Mouse (Mus musculus): ENCODE results near the gene Fndc3a.

The Fndc3a gene

DNA sequence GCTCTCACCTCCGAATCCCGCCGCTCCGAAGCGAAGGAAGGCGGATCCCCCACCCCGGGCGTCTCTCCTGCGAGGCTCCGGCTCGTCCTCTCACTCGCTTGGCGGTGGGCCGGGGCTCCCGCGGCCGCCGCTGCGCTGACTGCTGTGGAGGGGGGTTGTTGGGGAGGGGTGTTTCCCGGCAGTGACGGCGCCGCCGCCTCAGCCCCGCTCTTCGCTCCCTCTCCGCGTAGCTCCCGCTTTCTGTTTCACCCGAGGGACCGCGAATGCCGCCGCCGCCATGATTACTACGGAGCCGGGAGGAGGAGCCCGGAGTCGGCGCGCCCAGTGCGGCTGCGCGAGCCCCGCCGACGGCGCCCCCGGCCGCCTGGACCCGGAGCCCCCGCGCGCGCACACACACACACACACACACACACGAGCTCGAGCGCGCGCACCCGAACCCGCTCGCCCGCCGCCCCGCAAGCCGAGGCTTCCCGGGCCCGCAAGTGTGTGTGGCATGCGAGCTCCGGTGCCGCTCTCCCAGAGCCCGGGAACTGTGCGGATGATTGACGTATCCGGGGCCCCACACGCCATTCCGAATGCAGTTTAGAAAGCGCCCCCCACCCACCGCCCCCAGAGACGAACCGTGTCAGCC lies at the start of gene Fndc3a:
Gene Fndc3a, minus strand, starts transcription at position 294 of the 631 bp plus-strand sequence.
- peak; percentile 89 for DNase-seq (ENCODE audit: low read depth, low spot score)

DNA sequence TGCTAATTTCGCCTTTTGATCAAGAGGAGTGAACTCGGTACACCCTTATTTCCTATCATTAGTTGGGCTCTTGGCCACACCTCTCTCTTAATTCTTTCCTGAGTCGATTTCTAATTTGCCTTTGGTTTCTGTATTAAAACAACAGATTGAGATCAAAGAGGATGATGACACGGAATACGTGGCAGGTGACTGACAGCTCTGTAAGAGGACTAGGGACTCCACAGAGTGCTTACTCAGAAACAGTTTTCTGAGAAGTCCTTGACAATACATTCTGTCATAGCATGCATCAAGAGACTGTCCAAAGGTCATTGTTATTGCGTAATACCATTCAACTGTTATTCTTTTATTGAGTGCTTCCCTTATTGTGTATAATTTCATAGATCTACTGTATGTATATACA lies 43.1 kb upstream of the Fndc3a start:
- no peak for DNase-seq (ENCODE audit: low read depth, low spot score)

DNA sequence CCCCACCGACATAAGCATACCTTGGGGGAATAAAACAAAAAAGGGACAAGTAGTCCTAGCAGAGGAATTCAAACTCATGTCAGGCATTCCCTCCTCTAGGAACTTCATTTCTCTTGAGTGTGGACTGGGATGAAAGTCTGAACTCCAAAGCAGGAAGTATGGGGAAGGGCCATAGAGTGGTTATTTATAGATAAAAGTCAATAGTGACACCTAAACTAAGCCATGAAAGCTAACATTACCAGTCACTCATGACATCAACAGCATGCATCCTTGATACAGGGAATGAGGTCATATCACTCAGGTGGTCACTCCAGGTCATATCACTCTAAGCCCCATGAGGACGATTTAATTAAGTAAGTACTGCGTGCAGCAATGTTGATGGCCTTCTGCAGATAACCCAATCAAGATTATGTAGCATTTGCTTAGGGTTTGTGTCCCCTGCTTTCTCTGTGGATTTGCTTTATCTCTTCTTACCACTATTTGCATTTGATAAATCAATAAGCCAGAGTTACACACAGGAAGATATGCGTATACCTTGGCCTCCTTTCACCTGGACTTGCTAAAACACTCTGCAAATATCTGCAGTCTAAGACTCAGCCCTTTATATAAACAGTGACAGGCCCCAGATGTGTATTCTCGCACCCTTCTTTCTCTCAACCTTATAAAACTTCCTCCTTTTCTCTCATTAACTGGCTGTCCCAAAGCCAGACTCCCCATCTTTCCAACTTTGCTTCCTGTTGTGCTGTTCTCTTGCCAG lies 40.8 kb upstream of the Fndc3a start:
- DNase-seq (ENCODE audit: low read depth, low spot score) = no peak

DNA sequence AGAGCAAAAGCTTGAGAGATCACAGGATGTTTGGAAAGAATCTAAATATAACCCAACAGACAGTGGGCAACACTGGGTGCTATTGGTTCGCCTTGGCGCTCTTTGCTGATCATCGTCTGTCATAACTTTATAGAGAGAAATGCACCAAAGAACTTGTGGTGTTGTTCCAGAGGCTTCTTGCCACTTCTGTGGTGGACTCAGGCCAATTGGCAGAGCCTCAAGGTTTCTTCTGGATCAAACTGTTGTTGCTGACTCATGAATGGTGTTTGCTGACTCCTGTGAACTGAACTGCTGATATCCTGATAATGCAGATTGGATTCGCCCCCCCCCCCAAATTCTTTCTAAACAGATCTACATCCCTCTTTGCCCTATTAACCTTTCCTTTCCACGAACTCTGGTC lies 38.5 kb upstream of the Fndc3a start:
- no peak for DNase-seq (ENCODE audit: low read depth, low spot score)

DNA sequence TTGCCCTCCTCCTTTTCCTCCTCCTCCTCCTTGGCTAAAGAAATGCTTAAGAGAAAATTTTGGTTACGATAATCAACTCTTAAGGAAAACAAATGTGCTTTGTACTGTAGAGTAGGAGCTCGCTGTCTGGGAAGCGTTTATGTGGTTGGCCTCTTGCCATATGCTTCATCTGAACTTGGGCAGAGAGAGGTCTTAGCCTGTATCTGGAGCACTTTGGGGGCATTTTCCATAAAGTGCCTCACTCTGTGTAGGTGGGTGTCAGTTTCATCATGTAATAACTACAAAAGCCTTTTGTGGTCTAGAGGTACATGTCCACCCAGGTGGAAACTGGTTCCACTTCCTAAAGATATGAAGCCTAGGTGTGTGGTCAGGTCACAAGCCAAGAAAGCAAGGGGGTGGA lies 31.9 kb upstream of the Fndc3a start:
- DNase-seq (ENCODE audit: low read depth, low spot score) = peak; percentile 31

DNA sequence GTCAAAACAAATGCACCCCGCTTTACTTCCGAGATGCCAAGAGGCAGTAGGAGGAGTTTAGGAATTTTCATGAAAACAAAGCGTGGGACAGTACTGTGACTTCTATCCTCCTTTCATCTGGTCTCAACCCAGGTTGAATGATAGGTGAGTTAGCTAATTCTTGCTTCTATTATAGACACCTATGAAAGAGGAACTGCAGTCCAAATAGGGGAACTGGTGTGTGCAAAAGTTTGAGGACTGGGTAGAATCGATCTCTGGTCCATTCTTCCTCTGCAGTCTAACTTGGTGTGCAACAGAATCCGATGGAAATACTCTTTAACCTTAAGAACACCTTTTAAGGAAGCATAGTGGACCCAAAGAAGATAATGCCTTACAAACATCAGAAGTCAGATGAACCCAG lies 30.5 kb upstream of the Fndc3a start:
- peak; percentile 79 for DNase-seq (ENCODE audit: low read depth, low spot score)

DNA sequence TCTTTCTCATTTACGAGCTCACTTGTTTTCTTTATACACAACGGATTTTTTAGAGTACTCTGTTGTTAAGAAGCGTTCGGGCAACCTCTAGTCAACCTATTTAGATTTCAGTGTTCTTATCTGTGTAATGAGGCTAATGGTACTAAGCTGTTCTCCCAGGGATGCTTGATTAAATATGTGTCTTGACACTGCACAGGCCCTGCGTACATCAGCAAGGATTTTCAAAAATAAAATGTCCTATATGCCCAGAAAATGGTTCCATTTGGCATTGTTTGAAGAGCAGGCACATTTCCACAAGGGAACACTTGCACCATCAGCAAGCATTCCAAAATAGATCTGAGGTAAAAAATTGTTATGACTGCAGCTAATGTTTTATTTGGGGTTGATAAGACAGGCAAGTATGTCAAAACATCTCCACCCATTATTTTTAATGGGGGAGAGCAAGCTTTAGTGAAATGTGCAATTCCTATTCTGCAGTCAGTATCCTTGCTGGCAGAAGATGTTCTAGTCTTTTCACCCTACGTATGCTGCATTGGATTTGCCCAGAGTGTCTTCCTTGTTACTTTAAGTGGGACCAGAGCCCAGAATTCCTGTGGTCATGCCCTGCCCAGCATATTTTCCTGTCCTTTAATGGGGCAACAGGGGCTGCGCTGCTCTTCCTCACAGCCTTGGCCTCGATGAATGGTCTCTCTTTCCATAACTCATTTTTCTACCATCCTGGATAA lies 29.8 kb upstream of the Fndc3a start:
- no peak for DNase-seq (ENCODE audit: low read depth, low spot score)

DNA sequence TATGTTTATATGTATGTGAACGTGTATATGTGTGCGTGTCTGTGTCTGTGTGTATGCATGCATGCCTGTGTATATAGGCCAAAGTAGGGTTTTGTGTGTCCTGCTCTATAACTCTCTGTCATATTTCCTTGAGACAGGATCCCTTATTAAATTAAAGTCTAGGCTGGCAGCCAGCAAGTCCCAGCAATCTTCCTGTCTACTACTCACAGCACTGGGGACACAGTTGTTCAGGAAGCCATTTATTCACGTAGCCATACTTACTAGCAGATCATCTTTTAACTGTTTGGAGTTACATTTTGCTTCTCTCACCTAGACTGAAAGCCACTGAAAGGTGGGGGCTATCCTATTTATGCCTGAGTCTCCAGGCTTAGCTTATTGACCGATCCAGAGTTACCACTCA lies 29.0 kb upstream of the Fndc3a start:
- DNase-seq (ENCODE audit: low read depth, low spot score) = no peak

DNA sequence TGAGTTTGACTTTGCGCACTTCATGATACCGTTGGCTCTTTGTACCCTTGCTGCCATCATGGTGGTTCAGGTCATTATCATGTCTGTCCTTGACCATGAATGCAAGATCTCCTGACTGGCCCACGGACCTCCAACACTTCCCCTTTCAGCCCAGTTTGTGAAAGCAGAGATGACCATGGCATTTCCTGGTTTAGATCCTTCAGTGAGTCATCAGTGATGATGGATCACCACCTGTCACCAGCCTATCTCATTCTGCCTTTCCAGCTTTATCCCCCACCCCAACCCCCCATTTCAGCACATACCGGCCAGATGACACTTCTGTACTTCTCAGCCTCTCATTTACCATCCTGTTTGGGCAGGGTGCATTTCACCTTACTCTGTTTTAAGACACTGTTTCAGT lies 28.4 kb upstream of the Fndc3a start:
- DNase-seq (ENCODE audit: low read depth, low spot score) = peak; percentile 9

DNA sequence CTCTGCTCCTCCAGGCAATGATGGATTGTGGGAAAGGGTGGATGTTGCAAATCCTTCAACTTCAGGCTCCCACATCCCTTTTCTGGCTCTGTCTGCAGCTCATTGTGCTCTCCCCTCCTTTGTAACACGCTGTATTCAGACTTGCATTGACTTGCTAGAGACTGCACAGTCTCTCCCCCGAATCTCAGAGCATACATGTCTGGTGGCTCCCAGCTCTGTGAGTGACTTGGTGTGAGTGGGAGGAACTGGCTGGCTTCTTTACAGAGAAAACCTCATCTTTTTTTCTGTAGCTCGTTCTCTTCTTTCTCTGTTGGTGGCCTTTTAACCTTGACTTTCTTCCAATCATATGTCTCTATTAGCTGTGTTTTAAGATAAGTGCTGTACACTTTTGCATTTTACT lies 16.1 kb upstream of the Fndc3a start:
- DNase-seq (ENCODE audit: low read depth, low spot score) = no peak

DNA sequence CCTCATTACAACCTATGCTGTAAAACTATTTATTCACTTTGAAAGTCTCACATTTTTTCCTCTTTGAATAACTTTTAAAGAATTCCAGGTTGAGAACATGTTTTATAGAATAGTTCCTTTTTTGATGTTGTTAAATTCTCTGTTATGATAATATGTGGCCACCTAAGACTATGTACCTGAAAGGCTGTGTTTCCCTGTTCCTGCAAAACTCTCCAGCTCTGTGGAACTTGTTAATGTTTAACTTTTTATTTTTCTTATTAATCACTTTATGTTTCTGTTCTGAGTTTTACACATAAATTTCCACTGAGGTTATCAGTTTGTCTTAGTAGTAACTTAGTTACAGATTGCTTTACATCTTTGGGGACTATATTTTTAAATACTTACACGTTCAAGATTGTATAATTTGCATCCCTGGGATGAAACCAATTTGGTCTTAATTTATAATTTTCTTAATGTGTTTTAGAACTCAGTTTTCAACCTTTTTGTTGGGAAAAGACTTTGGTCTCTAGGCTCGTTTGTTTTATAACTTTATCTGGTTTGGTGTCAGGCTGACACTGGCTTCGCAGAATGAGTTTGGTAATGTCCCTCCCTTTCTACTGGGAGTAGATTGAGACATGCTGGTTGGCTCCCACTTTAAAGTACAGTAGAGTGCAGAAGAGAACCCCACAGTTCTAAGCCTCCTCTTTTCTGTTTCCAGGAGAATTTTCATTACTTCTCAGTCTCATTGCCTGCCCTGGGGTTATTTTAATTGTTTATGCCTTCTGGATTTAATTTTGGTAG lies 12.7 kb upstream of the Fndc3a start:
- DNase-seq (ENCODE audit: low read depth, low spot score) = no peak

DNA sequence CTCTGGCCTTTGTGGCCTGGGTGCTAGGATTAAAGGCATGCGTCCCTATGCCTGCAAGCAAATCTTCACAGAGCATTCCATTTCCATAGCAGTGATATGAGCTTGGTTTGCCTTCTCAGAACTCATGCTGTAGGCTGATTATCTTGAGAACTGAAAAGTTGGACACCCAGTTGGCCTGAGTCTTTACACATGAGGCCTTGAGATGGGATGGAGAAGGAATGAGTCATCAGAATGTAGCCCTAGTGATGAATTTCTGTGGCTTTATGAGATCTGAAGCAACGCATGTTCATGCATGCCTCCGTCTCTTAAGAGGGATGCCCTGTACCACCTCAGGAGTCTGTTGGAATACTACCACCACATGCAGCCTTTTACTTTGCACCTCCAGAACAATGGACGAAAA lies 6.4 kb upstream of the Fndc3a start:
- DNase-seq (ENCODE audit: low read depth, low spot score) = no peak

DNA sequence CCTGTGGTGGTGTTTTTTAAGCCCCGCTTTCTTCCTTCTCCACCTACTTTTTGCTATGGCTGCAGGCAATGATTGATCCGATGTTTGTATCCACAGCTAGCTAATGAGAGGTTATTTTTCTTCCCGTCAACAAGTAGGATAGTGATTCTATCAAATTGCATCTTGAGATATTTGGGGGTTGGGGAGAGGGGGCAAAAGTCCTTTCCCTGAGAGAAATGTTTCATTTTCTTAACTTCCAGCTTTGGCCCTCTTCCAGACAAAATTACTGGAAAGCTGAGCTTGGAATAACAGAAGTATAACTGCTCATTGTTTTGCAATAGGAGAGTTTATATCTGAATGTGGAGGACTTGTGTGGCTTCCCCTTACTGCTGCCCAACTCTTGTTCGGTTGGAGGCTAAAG lies 1.3 kb upstream of the Fndc3a start:
- no peak for DNase-seq (ENCODE audit: low read depth, low spot score)

DNA sequence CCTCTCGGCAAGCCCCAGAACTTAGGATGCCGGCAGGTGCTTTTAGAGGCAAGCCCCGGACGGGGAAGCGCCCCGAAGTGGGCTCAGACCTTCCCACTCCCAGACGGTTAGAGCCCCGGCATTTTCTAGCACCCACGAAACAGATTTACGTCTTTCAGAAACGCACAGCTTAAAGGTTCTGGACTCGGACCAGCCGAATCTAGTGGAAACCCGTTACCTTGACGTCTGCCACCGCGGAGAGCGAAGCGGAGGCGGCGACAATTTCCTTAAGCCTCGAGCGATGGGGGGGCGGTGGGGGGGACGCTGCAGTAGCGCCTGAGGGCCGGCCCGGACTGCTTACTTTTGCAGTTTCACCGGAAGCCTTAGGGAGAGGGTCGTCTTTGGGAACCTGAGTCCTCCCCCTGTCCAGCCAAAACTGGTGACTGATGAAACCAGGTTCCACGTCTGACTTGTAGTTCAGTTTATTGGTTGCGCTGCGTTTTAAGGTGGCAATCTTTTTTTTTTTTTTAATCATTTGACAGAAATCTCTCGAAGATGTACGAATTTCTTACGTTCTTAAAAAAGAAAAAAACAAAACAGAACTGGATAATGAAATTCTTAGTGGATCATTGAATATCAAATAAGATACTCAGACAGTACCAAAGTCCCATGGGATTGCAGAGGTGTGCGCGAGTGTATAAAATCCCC lies 681 bp upstream of the Fndc3a start:
- peak; percentile 81 for DNase-seq (ENCODE audit: low read depth, low spot score)

DNA sequence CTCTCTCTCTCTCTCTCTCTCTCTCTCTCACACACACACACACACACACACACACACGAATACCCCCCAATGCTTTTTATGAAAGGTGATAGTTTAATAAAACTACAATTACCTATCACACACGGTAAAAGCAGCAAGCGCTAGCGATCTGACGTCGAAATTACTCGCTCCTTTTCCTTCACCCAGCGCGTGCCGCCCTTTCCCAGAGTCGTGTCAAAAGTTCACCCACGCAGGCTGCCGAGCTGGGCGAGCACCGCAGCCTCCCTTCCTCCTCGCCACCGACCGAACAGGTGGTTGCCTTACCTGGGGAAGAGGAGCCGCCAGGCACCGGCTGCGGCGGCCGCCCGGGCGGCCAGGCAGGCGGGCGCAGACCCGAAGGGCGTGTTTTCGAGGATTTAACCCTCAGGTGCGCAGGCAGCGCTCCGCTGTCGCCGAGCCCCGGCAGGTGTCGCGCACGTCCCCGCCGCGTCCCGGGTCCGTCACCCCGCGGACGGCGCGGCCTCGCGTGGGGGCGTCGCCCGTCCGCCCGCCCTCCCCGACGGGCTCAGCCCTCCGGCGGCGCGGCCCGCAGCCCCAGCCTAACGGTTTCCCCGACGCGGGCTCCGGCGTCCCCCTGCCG lies 603 bp downstream of the Fndc3a start:
- peak; percentile 80 for DNase-seq (ENCODE audit: low read depth, low spot score)

DNA sequence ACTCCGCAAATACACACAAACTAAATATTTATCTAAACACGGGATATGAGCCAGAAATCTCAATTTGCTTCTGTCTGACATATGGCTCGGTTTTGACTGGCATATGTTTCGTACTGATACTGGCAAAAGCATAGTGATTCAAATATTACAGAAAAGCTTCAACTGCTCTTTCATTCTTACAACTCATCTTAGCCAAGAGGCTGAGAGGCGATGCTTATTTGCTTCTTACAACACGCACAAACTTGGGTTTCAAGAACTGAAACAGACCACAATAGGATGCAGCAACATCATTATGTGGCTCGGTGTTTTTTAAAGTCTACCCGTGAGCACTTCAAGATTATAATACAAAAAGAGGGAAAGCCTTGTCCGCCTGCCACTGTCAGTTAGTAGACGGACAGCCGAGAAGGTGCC lies 1.2 kb downstream of the Fndc3a start:
- DNase-seq (ENCODE audit: low read depth, low spot score) = peak; percentile 78

DNA sequence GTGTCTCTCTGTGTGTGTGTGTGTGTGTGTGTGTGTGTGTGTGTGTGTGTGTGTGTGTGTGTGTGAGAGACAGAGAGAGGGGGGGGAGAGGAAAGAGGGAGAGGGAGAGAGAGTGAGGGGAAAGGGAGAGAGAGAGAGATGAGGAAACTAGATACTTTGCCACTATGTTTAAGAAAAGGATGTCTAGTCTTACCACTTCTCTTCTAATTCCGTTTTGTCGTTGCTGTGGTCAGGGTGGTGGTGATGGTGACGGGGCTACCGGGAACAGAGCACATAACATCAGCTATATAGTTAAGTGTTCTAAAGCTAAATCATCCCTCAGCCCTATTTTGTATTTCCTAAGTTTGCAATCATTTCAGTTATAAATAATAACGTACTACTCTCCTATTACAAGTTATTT lies 9.7 kb downstream of the Fndc3a start:
- DNase-seq (ENCODE audit: low read depth, low spot score) = no peak

DNA sequence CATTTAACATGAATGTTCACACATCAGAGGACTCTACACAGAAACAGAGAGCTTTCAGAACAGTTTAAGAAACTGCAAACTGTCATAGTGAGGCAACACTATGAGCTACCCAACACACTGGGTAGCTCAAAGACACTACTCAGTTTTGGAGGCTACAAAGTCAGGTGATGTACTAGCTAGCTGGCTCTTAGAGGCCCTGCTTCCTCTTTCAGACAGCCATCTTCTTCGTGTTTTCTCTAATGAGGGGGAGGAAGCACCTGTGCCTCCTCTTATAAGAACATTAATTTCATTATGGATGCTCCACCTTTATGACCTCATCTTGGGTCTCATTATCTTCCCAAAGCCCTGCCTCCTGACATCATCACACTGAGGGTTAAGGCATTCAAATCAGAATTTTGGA lies 18.4 kb downstream of the Fndc3a start:
- peak; percentile 86 for DNase-seq (ENCODE audit: low read depth, low spot score)

DNA sequence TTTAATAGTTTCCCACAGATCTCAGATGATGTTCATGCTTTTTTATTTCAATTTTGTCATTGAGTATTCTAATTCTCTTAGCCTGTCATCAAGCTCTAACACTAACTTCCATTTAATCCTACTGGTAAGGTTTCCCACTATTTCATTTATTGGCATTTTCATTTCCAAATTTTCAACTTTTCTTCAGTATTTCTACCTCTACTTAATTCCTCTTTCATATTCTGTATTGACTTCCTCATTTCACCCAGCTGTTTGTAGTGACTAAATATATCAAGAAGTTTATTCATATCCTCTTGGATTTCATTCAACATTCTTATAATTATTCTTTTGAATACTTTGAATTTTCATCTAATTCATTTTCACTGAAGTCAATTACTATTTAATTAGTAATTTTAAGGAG lies 20.3 kb downstream of the Fndc3a start:
- DNase-seq (ENCODE audit: low read depth, low spot score) = peak; percentile 60

DNA sequence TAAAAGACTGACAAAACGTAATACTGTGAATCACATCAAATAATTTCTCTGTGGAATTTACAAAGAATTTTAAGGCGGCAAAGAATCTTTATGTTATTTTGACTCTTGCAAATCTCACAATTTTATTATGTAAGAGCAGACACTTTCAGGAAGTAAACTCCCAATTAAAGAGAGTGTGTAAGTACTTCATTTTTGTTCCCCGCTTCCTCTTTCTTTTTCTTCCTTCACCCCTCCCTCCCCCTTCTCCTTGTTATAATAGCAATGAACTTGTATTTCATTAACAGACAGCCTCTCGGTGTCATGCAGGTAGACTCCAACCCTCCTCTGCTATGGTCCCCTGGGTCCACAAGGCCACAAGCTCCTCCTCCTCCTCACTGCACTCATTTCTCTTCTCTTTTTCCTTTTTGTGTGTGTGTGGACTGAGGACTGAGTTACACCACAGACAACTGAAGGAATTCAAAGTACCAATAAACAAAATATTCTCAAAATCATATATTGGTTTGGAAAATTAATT lies 24.9 kb downstream of the Fndc3a start:
- peak; percentile 60 for DNase-seq (ENCODE audit: low read depth, low spot score)

DNA sequence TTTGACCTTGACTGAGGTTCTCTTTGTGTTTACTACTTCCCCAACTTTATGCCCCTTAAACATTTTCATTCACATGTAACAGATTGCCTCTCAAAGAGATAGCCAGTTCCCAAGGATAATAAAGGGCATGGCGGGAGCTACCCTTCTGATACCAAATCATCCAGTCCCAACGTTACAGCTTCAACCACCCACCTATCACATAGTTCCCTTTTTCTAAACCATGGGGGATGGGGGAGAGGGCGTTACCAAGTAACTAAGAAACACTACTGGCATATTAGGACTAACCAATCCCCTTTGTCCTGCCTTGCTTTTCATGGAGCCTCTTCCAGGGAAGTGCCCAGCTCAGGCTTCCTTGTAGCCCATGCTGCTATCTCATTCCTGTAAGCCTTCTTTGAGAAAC lies 32.6 kb downstream of the Fndc3a start:
- DNase-seq (ENCODE audit: low read depth, low spot score) = no peak
